Mouse (Mus musculus) lung, adult 18-20 months (tissue): Measurements from ENCODE around the gene Dmrtc2.
"Not testable (repeated sequence)": the region's sequence is repeated elsewhere in the genome, so short reads cannot be mapped to it uniquely, and the experiment has no call there.

Experiments used
- DNase-seq, 2 experiments: peaks; one replicate each; pipeline ENCODE4 v3.0.0; 2022; ENCODE audit warnings: mixed read lengths in 2 of 2

Gene Dmrtc2

GRCm38 (mm10) chr7:24869532-24870165, at the start of gene Dmrtc2, which contains the start of gene Lypd4:
Gene Dmrtc2, plus strand, starts transcription at chr7:24870057.
Gene Lypd4, minus strand, starts transcription at chr7:24869941.
- DNase-seq: no peak

- no peak for DNase-seq
Observed at GRCm38 (mm10) chr7:24824452-24824851, 45.4 kb upstream of the Dmrtc2 start.

- no peak for DNase-seq
Observed at GRCm38 (mm10) chr7:24827181-24827580, 42.7 kb upstream of the Dmrtc2 start.

- DNase-seq: not testable (repeated sequence)
Observed at GRCm38 (mm10) chr7:24838732-24839409, 31.0 kb upstream of the Dmrtc2 start.

GRCm38 (mm10) chr7:24839410-24839808, 30.4 kb upstream of the Dmrtc2 start:
- no peak for DNase-seq

- no peak for DNase-seq
Observed at GRCm38 (mm10) chr7:24840331-24840730, 29.5 kb upstream of the Dmrtc2 start.

GRCm38 (mm10) chr7:24841009-24841408, 28.8 kb upstream of the Dmrtc2 start:
- DNase-seq: no peak

- no peak for DNase-seq
Observed at GRCm38 (mm10) chr7:24844144-24844543, 25.7 kb upstream of the Dmrtc2 start.

- no peak for DNase-seq
Observed at GRCm38 (mm10) chr7:24845181-24845580, 24.7 kb upstream of the Dmrtc2 start.

- no peak for DNase-seq
Observed at GRCm38 (mm10) chr7:24845713-24846112, 24.1 kb upstream of the Dmrtc2 start.

- not testable (repeated sequence) for DNase-seq
Observed at GRCm38 (mm10) chr7:24846576-24846975, 23.3 kb upstream of the Dmrtc2 start.

- DNase-seq: no peak
Observed at GRCm38 (mm10) chr7:24850162-24850561, 19.7 kb upstream of the Dmrtc2 start.

GRCm38 (mm10) chr7:24850899-24851303, 19.0 kb upstream of the Dmrtc2 start:
- DNase-seq: peak in 1 of 2 experiments; percentile 19

- DNase-seq: no peak
Observed at GRCm38 (mm10) chr7:24851596-24852325, 18.1 kb upstream of the Dmrtc2 start.

- DNase-seq: no peak
Observed at GRCm38 (mm10) chr7:24852557-24853232, 17.2 kb upstream of the Dmrtc2 start.

GRCm38 (mm10) chr7:24853233-24853563, 16.7 kb upstream of the Dmrtc2 start:
- DNase-seq: no peak

- no peak for DNase-seq
Observed at GRCm38 (mm10) chr7:24853695-24854094, 16.2 kb upstream of the Dmrtc2 start.

- DNase-seq: no peak
Observed at GRCm38 (mm10) chr7:24856460-24857120, 13.3 kb upstream of the Dmrtc2 start.

- DNase-seq: no peak
Observed at GRCm38 (mm10) chr7:24859234-24859633, 10.6 kb upstream of the Dmrtc2 start.

GRCm38 (mm10) chr7:24861913-24862312, 7.9 kb upstream of the Dmrtc2 start, which contains the start of gene Gm9844:
Gene Gm9844, plus strand, starts transcription at chr7:24862213.
- DNase-seq: no peak

GRCm38 (mm10) chr7:24862853-24863252, 7.0 kb upstream of the Dmrtc2 start:
- DNase-seq: no peak

GRCm38 (mm10) chr7:24864156-24864555, 5.7 kb upstream of the Dmrtc2 start:
- DNase-seq: no peak

GRCm38 (mm10) chr7:24869080-24869479, 777 bp upstream of the Dmrtc2 start:
- no peak for DNase-seq
